Mouse (Mus musculus): Measurements from ENCODE around the gene Gm43517. TPM values are rescaled to one million over a fixed set of nuclear protein-coding genes. Genes with fewer than 3 reads are reported as not detected.

Gm43517 gene
- total RNA-seq, 2 experiments from 2014 or later: not detected

- ATAC-seq (ENCODE audit: poor library complexity, severe bottlenecking): no peak
These were observed 16.3 kb downstream of the Gm43517 start for GRCm38 (mm10) chr12:49401119-49401795.

- no peak for ATAC-seq (ENCODE audit: poor library complexity, severe bottlenecking)
These were observed 16.8 kb downstream of the Gm43517 start for GRCm38 (mm10) chr12:49401796-49402130.

- no peak for ATAC-seq (ENCODE audit: poor library complexity, severe bottlenecking)
These were observed 24.9 kb downstream of the Gm43517 start for GRCm38 (mm10) chr12:49409833-49410232.

GRCm38 (mm10) chr12:49417963-49418362, 33.0 kb downstream of the Gm43517 start:
- ATAC-seq (ENCODE audit: poor library complexity, severe bottlenecking): no peak

Other genes with a start within 250 kb of the Gm43517 start
- gene Foxg1, start 2.5 kb upstream of the Gm43517 start, total RNA-seq (2015): not detected in 2 replicates
- gene Foxg1, start 2.5 kb upstream of the Gm43517 start, total RNA-seq (2017): not detected in 2 replicates

All from megakaryocyte, adult 5-6 weeks (primary cell).